Comparison of ENCODE assay signal across 9 mouse cellular contexts in genomic region chr4:156188162-156188810, GRCm38 (mm10). TPM values are rescaled to one million over a fixed set of nuclear protein-coding genes. Genes with fewer than 3 reads are reported as not detected.
A peak's percentile ranks its signal among the peaks of the same experiment; 100 is the strongest.
DNase-seq lines count a peak whose midpoint lies in the region; ATAC-seq and TF ChIP-seq lines count a peak whose summit lies in the region.
"Had no signal": no experiment of that assay in that cellular context is flagged by ENCODE, and none has a peak within 500 bp of the region (broad histone marks: within the 10 kb centered on the region; RNA-seq: fewer than 3 reads in every experiment).

No protein-coding gene starts in this region.

- 76% methylated on average over 5 of the region's 5 CpGs for WGBS in lung, postnatal 0 days
- 30% methylated on average over 5 of the region's 5 CpGs for WGBS in forebrain, embryonic 11.5 days
- 75% methylated on average over 5 of the region's 5 CpGs for WGBS in limb, embryonic 11.5 days
- 92% methylated on average over 5 of the region's 5 CpGs for WGBS in thymus, adult 2 months

- H3K9ac ChIP-seq in lung, postnatal 0 days (replicated peaks; ENCODE audit: low read depth): no peak overlapping the region
- H3K9ac ChIP-seq in forebrain, embryonic 11.5 days (ENCODE audit: low read length): peak overlapping the region; percentile 25
- H3K9ac ChIP-seq in limb, embryonic 11.5 days (ENCODE audit: low read length): peak overlapping the region; percentile 17; the same call in 1 of the 2 replicates
- H3K9ac ChIP-seq: liver, postnatal 0 days had no signal

- no peak for TF ChIP-seq CTCF in lung, postnatal 0 days (IDR thresholded peaks at IDR 0.05)
- TF ChIP-seq CTCF in thymus, adult 2 months (IDR thresholded peaks at IDR 0.05; ENCODE audit: borderline replicate concordance, control insufficient read depth, extremely low read depth, insufficient read depth, low read length, poor library complexity): no peak

- H3K27me3 ChIP-seq in lung, postnatal 0 days (replicated peaks; ENCODE audit: insufficient read depth, low read length): no peaks in the 10 kb centered on the region
- no peaks in the 10 kb centered on the region for H3K27me3 ChIP-seq in forebrain, embryonic 11.5 days (ENCODE audit: control insufficient read depth, insufficient read depth, low read length)
- no peaks in the 10 kb centered on the region for H3K27me3 ChIP-seq in limb, embryonic 11.5 days (ENCODE audit: control insufficient read depth, insufficient read depth, low read length)
- H3K27me3 ChIP-seq in thymus, adult 2 months (ENCODE audit: control insufficient read depth, insufficient read depth, low read length): no peaks in the 10 kb centered on the region; the same call in 1 of the 2 replicates

- ATAC-seq in lung, postnatal 0 days: no peak
- ATAC-seq in forebrain, embryonic 11.5 days (replicated peaks; ENCODE audit: low FRiP score): 0 out of 2 replicates have a peak, but pooled peaks have one; percentile 1
- ATAC-seq in limb, embryonic 11.5 days (ENCODE audit: insufficient number of reproducible peaks, low FRiP score, low TSS enrichment, low read depth): no peak

- no peak overlapping the region for H3K4me3 ChIP-seq in lung, postnatal 0 days (ENCODE audit: low read depth, low read length)
- no peak overlapping the region for H3K4me3 ChIP-seq in forebrain, embryonic 11.5 days (ENCODE audit: low read depth, low read length)
- no peak overlapping the region for H3K4me3 ChIP-seq in limb, embryonic 11.5 days (ENCODE audit: low read depth, low read length)
- no peak overlapping the region for H3K4me3 ChIP-seq in thymus, adult 2 months (ENCODE audit: control insufficient read depth, insufficient read depth, low read length)

- H3K4me1 ChIP-seq in lung, postnatal 0 days (ENCODE audit: insufficient read depth, low read depth, low read length): peaks cover 13% of the 10 kb centered on the region
- H3K4me1 ChIP-seq in forebrain, embryonic 11.5 days (replicated peaks; ENCODE audit: control insufficient read depth, insufficient read depth, low read length): peaks cover 64% of the 10 kb centered on the region
- H3K4me1 ChIP-seq in limb, embryonic 11.5 days (ENCODE audit: control insufficient read depth, insufficient read depth, low read length): peaks cover 43% of the 10 kb centered on the region
- H3K4me1 ChIP-seq in thymus, adult 2 months (replicated peaks; ENCODE audit: control insufficient read depth, insufficient read depth, low read length): no peaks in the 10 kb centered on the region

- no peak for DNase-seq in lung, postnatal 0 days (ENCODE audit: low spot score)
- no peak for DNase-seq in lung, postnatal 36 days
- no peak for DNase-seq in forebrain, embryonic 11.5 days (ENCODE audit: low spot score)
- DNase-seq in limb, embryonic 11.5 days (ENCODE audit: low spot score): no peak
- DNase-seq in adrenal gland, adult 8-10 months: no peak
- no peak for DNase-seq in urinary bladder, postnatal 14 days (ENCODE audit: low spot score)
- DNase-seq in thymus, adult 2 months: no peak
- DNase-seq: cerebellum, adult 9-10 months had no signal

- H3K27ac ChIP-seq in lung, postnatal 0 days (ENCODE audit: low read length): peak overlapping the region; percentile 70; the same call in 1 of the 2 replicates
- H3K27ac ChIP-seq in forebrain, embryonic 11.5 days (ENCODE audit: low read depth, low read length): peak overlapping the region; percentile 90
- H3K27ac ChIP-seq in limb, embryonic 11.5 days (replicated peaks; ENCODE audit: low read depth, low read length): peak overlapping the region; percentile 59; the same call in 1 of the 2 replicates
- H3K27ac ChIP-seq in thymus, adult 2 months (ENCODE audit: control insufficient read depth, insufficient read depth, low read length): no peak overlapping the region

- no peaks in the 10 kb centered on the region for H3K36me3 ChIP-seq in lung, postnatal 0 days (ENCODE audit: insufficient read depth, low read length)
- H3K36me3 ChIP-seq in forebrain, embryonic 11.5 days (ENCODE audit: control insufficient read depth, insufficient read depth, low read length): peaks cover 2% of the 10 kb centered on the region; the same call in 1 of the 2 replicates
- H3K36me3 ChIP-seq in limb, embryonic 11.5 days (ENCODE audit: control insufficient read depth, insufficient read depth, low read length): peaks cover 9% of the 10 kb centered on the region
- H3K36me3 ChIP-seq in thymus, adult 2 months (ENCODE audit: control insufficient read depth, insufficient read depth, low read length): no peaks in the 10 kb centered on the region

- no peak for TF ChIP-seq POLR2A in thymus, adult 2 months (IDR thresholded peaks at IDR 0.05; ENCODE audit: control insufficient read depth, extremely low read depth, insufficient read depth, low read length, poor library complexity)

- H3K4me2 ChIP-seq in lung, postnatal 0 days (replicated peaks; ENCODE audit: low read depth, low read length): no peak overlapping the region
- H3K4me2 ChIP-seq in forebrain, embryonic 11.5 days (ENCODE audit: low read depth, low read length, severe bottlenecking): peak overlapping the region; percentile 19; the same call in 1 of the 2 replicates
- H3K4me2 ChIP-seq in limb, embryonic 11.5 days (ENCODE audit: low read depth, severe bottlenecking): no peak overlapping the region

- TF ChIP-seq EP300 in lung, postnatal 0 days (IDR thresholded peaks at IDR 0.05): no peak

- H3K9me3 ChIP-seq in lung, postnatal 0 days (ENCODE audit: low read length): no peaks in the 10 kb centered on the region
- H3K9me3 ChIP-seq in forebrain, embryonic 11.5 days (ENCODE audit: control insufficient read depth, low read length): no peaks in the 10 kb centered on the region
- H3K9me3 ChIP-seq in limb, embryonic 11.5 days (ENCODE audit: control insufficient read depth, low read length): no peaks in the 10 kb centered on the region

RNA-seq across cellular contexts. Expression of gene Agrn, which starts 9.0 kb away (rescaled TPM):
- 70.1 and 85.7 TPM in 2 replicates for polyA plus RNA-seq in lung, postnatal 0 days (2015; fragmentation: Nextera tagmentation; extraction: Ambion mirVana)
- polyA plus RNA-seq in forebrain, embryonic 11.5 days (2014; fragmentation: Nextera tagmentation; extraction: Ambion mirVana): 97.0 and 108 TPM in 2 replicates
- polyA plus RNA-seq in limb, embryonic 11.5 days (2014; fragmentation: Nextera tagmentation; extraction: Ambion mirVana): 38.6 and 41.5 TPM in 2 replicates
- total RNA-seq in adrenal gland, adult 8-10 months (2022): 10 to 100 TPM; 29.7 to 54.3 (median 41.1) TPM
- 40.3 and 48.7 TPM in 2 replicates for polyA plus RNA-seq in thymus, adult 2 months (2012; rRNA removed)

RNA-seq across cellular contexts. Expression of gene Isg15, which starts 12.3 kb away (rescaled TPM):
- 11.8 and 13.8 TPM in 2 replicates for polyA plus RNA-seq in lung, postnatal 0 days (2015; fragmentation: Nextera tagmentation; extraction: Ambion mirVana)
- polyA plus RNA-seq in forebrain, embryonic 11.5 days (2014; fragmentation: Nextera tagmentation; extraction: Ambion mirVana): 0.35 and 0.37 TPM in 2 replicates
- polyA plus RNA-seq in limb, embryonic 11.5 days (2014; fragmentation: Nextera tagmentation; extraction: Ambion mirVana): 0.20 TPM in 1 of 2 replicates, not detected in the other
- total RNA-seq in adrenal gland, adult 8-10 months (2022): 1 to 10 TPM; 3.1 to 3.9 (median 3.6) TPM
- 40.6 and 51.1 TPM in 2 replicates for polyA plus RNA-seq in thymus, adult 2 months (2012; rRNA removed)

RNA-seq across cellular contexts. Expression of gene AW011738, which starts 14.8 kb away (rescaled TPM):
- polyA plus RNA-seq in lung, postnatal 0 days (2015; fragmentation: Nextera tagmentation; extraction: Ambion mirVana): 4.0 and 5.1 TPM in 2 replicates
- polyA plus RNA-seq in forebrain, embryonic 11.5 days (2014; fragmentation: Nextera tagmentation; extraction: Ambion mirVana): 2.0 and 2.3 TPM in 2 replicates
- 0.28 and 0.70 TPM in 2 replicates for polyA plus RNA-seq in limb, embryonic 11.5 days (2014; fragmentation: Nextera tagmentation; extraction: Ambion mirVana)
- 1 to 10 TPM; 3.0 to 6.5 (median 4.8) TPM for total RNA-seq in adrenal gland, adult 8-10 months (2022)
- 10.0 and 10.8 TPM in 2 replicates for polyA plus RNA-seq in thymus, adult 2 months (2012; rRNA removed)

RNA-seq across cellular contexts. Expression of gene Perm1, which starts 27.4 kb away (rescaled TPM):
- polyA plus RNA-seq in lung, postnatal 0 days (2015; fragmentation: Nextera tagmentation; extraction: Ambion mirVana): 0.46 and 0.56 TPM in 2 replicates
- 1.4 and 1.6 TPM in 2 replicates for polyA plus RNA-seq in forebrain, embryonic 11.5 days (2014; fragmentation: Nextera tagmentation; extraction: Ambion mirVana)
- polyA plus RNA-seq in limb, embryonic 11.5 days (2014; fragmentation: Nextera tagmentation; extraction: Ambion mirVana): 0.26 and 0.35 TPM in 2 replicates
- 1 to 10 TPM; 3.1 to 7.0 (median 5.3) TPM for total RNA-seq in adrenal gland, adult 8-10 months (2022)
- polyA plus RNA-seq in thymus, adult 2 months (2012; rRNA removed): 2.0 and 9.5 TPM in 2 replicates

RNA-seq across cellular contexts. Expression of gene Plekhn1, which starts 46.4 kb away (rescaled TPM):
- 11.2 and 12.7 TPM in 2 replicates for polyA plus RNA-seq in lung, postnatal 0 days (2015; fragmentation: Nextera tagmentation; extraction: Ambion mirVana)
- polyA plus RNA-seq in forebrain, embryonic 11.5 days (2014; fragmentation: Nextera tagmentation; extraction: Ambion mirVana): 26.7 and 27.2 TPM in 2 replicates
- 20.1 and 20.2 TPM in 2 replicates for polyA plus RNA-seq in limb, embryonic 11.5 days (2014; fragmentation: Nextera tagmentation; extraction: Ambion mirVana)
- 10 to 100 TPM; 23.8 to 44.1 (median 32.9) TPM for total RNA-seq in adrenal gland, adult 8-10 months (2022)
- polyA plus RNA-seq in thymus, adult 2 months (2012; rRNA removed): 141 and 145 TPM in 2 replicates
